Mouse (Mus musculus) stomach, postnatal 0 days (tissue): ENCODE data around the gene Sox5.

Source experiments
- CTCF ChIP-seq: IDR thresholded peaks from 2 replicates; pipeline ENCODE4 v1.5.1; 2016; ENCODE audit warnings: antibody characterized with exemption, low read depth, mild to moderate bottlenecking, moderate library complexity
- EP300 ChIP-seq: optimal IDR thresholded peaks from 2 replicates; pipeline ENCODE3; 2016; ENCODE audit warnings: antibody characterized with exemption

DNA sequence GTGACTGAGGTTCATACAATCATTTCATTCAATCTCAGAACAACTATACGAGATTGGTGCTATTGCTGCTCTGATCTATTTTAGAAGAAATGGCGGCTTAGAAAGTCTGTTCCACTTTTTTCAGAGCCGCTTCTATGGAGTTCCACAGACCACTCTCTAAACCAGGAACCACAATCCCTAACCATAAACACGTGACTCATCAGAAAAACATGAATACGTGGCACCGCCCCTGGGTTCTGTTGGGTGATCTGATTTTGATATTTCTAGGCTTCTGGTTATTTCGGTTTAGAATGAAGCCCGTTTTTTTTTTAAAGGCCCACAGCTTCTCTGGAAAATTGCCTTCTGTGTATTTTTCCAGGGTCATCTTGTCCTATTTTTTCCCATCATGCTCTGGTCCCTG is 720.0 kb downstream of the Sox5 start:
- TF ChIP-seq CTCF, result no peak
- no peak for TF ChIP-seq EP300
